9 mouse cellular contexts compared by ENCODE assay signal in genomic region chr7:73374727-73375126, GRCm38 (mm10). TPM values are rescaled to one million over a fixed set of nuclear protein-coding genes. Genes with fewer than 3 reads are reported as not detected.
A peak's percentile ranks its signal among the peaks of the same experiment; 100 is the strongest.
DNase-seq lines count a peak whose midpoint lies in the region; ATAC-seq and TF ChIP-seq lines count a peak whose summit lies in the region.
"Had no signal": no experiment of that assay in that cellular context is flagged by ENCODE, and none has a peak within 500 bp of the region (broad histone marks: within the 10 kb centered on the region; RNA-seq: fewer than 3 reads in every experiment).

No protein-coding gene starts in this region.

- H3K27me3 ChIP-seq in kidney, adult 2 months (replicated peaks; ENCODE audit: control insufficient read depth, insufficient read depth, low read length): no peaks in the 10 kb centered on the region; the same call in none of the 2 replicates
- no peaks in the 10 kb centered on the region for H3K27me3 ChIP-seq in midbrain, embryonic 14.5 days (ENCODE audit: control insufficient read depth, insufficient read depth, low read length)

- H3K9me3 ChIP-seq in midbrain, embryonic 14.5 days (ENCODE audit: control insufficient read depth, low read length): no peaks in the 10 kb centered on the region

- H3K4me1 ChIP-seq in kidney, adult 2 months (ENCODE audit: control insufficient read depth, insufficient read depth, low read length): no peaks in the 10 kb centered on the region
- peaks cover 13% of the 10 kb centered on the region for H3K4me1 ChIP-seq in brown adipose tissue, adult 24 weeks (ENCODE audit: control insufficient read depth, insufficient read depth, insufficient read length, low read length)
- peaks cover 50% of the 10 kb centered on the region for H3K4me1 ChIP-seq in midbrain, embryonic 14.5 days (ENCODE audit: control insufficient read depth, insufficient read depth, low read length)

- DNase-seq in kidney, adult 2 months: peak; percentile 28
- no peak for DNase-seq in kidney, adult 18-20 months
- DNase-seq in gastrocnemius, postnatal 36 days: peak; percentile 51 to 55
- peak; percentile 69 for DNase-seq in kidney, postnatal 10 days
- peak; percentile 92 for DNase-seq in midbrain, embryonic 14.5 days
- no peak for DNase-seq in ovary, postnatal 10 days (ENCODE audit: low spot score)
- DNase-seq in T-cell, adult 2 months (ENCODE audit: low spot score): no peak

- WGBS in kidney, adult 2 months: 12% methylated on average over 14 of the region's 14 CpGs
- under 1% methylated on average over 14 of the region's 14 CpGs for WGBS in midbrain, embryonic 14.5 days

- peak overlapping the region; percentile 95 for H3K9ac ChIP-seq in midbrain, embryonic 14.5 days (replicated peaks; ENCODE audit: low read length)

- ATAC-seq in midbrain, embryonic 14.5 days (ENCODE audit: low FRiP score, low TSS enrichment): peak; percentile 67

- TF ChIP-seq POLR2A in kidney, adult 2 months (IDR thresholded peaks at IDR 0.05; ENCODE audit: low read depth, low read length): no peak

- peak overlapping the region; percentile 80 for H3K4me2 ChIP-seq in midbrain, embryonic 14.5 days (ENCODE audit: low read length)

- TF ChIP-seq CTCF in kidney, adult 2 months (conservative IDR thresholded peaks at IDR 0.05; ENCODE audit: insufficient read depth, insufficient read length, low read depth, low read length): no peak

- no peak overlapping the region for H3K4me3 ChIP-seq in kidney, adult 2 months (ENCODE audit: insufficient read depth, low read depth, low read length)
- peak overlapping the region; percentile 57 for H3K4me3 ChIP-seq in brown adipose tissue, adult 24 weeks (ENCODE audit: insufficient read depth, low read depth, low read length)
- H3K4me3 ChIP-seq in midbrain, embryonic 14.5 days (replicated peaks; ENCODE audit: low read depth, low read length): peak overlapping the region; percentile 90

- H3K27ac ChIP-seq in kidney, adult 2 months (ENCODE audit: insufficient read depth, low read depth, low read length): no peak overlapping the region
- no peak overlapping the region for H3K27ac ChIP-seq in brown adipose tissue, adult 24 weeks (replicated peaks; ENCODE audit: low read depth, low read length)
- peak overlapping the region; percentile 98 for H3K27ac ChIP-seq in midbrain, embryonic 14.5 days (replicated peaks; ENCODE audit: low read depth, low read length)

- intact Hi-C loops in gastrocnemius, postnatal 36 days (cut with DNase I): loop anchor here (2.0 to 10.0 kb wide), 5 partner anchors 47 to 447 kb away; no protein-coding TSS in a partner anchor

- H3K36me3 ChIP-seq in kidney, adult 2 months (ENCODE audit: control insufficient read depth, insufficient read depth, low read length): no peaks in the 10 kb centered on the region
- no peaks in the 10 kb centered on the region for H3K36me3 ChIP-seq in midbrain, embryonic 14.5 days (ENCODE audit: control insufficient read depth, insufficient read depth, low read length)
- H3K36me3 ChIP-seq: G1E had no signal

RNA-seq across cellular contexts. Expression of gene Rgma, which starts 0.6 kb away (rescaled TPM):
- polyA plus RNA-seq in kidney, adult 2 months (2012; rRNA removed): 7.2 and 8.7 TPM in 2 replicates
- polyA plus RNA-seq in brown adipose tissue, adult 24 weeks (2012; ENCODE audit: insufficient read depth, insufficient read length, missing spikeins): 12.8 and 14.5 TPM in 2 replicates
- total RNA-seq in gastrocnemius, postnatal 36 days (2021): 10 to 100 TPM; 39.1 to 48.9 TPM
- 46.4 and 59.4 TPM in 2 replicates for polyA plus RNA-seq in midbrain, embryonic 14.5 days (2014; fragmentation: Nextera tagmentation; extraction: Ambion mirVana)
- polyA plus RNA-seq: G1E had no signal

Comparison
In these comparisons a context has a peak if more than half of its experiments do, and no peak if none do; other contexts are left out.
1. DNase-seq: peak in kidney, adult 2 months (single experiment), gastrocnemius, postnatal 36 days (2 of 2), kidney, postnatal 10 days (single experiment) and midbrain, embryonic 14.5 days (single experiment); none in kidney, adult 18-20 months (single experiment), ovary, postnatal 10 days (single experiment) and T-cell, adult 2 months (single experiment).